ENCODE assay signal across 9 mouse cellular contexts in genomic region chr2:93068942-93069341, GRCm38 (mm10). TPM values are rescaled to one million over a fixed set of nuclear protein-coding genes. Genes with fewer than 3 reads are reported as not detected.
A peak's percentile ranks its signal among the peaks of the same experiment; 100 is the strongest.
DNase-seq lines count a peak whose midpoint lies in the region; ATAC-seq and TF ChIP-seq lines count a peak whose summit lies in the region.
"Had no signal": no experiment of that assay in that cellular context is flagged by ENCODE, and none has a peak within 500 bp of the region (broad histone marks: within the 10 kb centered on the region; RNA-seq: fewer than 3 reads in every experiment).

No protein-coding gene starts in this region.

- H3K4me1 ChIP-seq in liver, adult 2 months (ENCODE audit: control insufficient read depth, insufficient read depth, low read length), result no peaks in the 10 kb centered on the region
- H3K4me1 ChIP-seq in liver, embryonic 12.5 days, result no peaks in the 10 kb centered on the region
- peaks cover 10% of the 10 kb centered on the region; the same call in 1 of the 2 replicates for H3K4me1 ChIP-seq in hindbrain, embryonic 12.5 days
- H3K4me1 ChIP-seq in neural tube, embryonic 14.5 days (ENCODE audit: control insufficient read depth, insufficient read depth, low read length), result no peaks in the 10 kb centered on the region
- H3K4me1 ChIP-seq: heart, embryonic 13.5 days had no signal

- no peak for ATAC-seq in liver, embryonic 12.5 days
- ATAC-seq in hindbrain, embryonic 12.5 days (ENCODE audit: low FRiP score), result peak; percentile 41
- peak; percentile 44 for ATAC-seq in neural tube, embryonic 14.5 days (ENCODE audit: low read depth)

- WGBS in liver, adult 2 months, result 39% methylated on average over 2 of the region's 2 CpGs
- 22% methylated on average over 2 of the region's 2 CpGs for WGBS in liver, embryonic 12.5 days (ENCODE audit: insufficient replicate concordance)
- WGBS in hindbrain, embryonic 12.5 days, result 39% methylated on average over 2 of the region's 2 CpGs
- 41% methylated on average over 2 of the region's 2 CpGs for WGBS in neural tube, embryonic 14.5 days

- H3K36me3 ChIP-seq in liver, adult 2 months (ENCODE audit: control insufficient read depth, insufficient read depth, low read length), result no peaks in the 10 kb centered on the region
- H3K36me3 ChIP-seq in liver, embryonic 12.5 days, result no peaks in the 10 kb centered on the region
- H3K36me3 ChIP-seq in hindbrain, embryonic 12.5 days, result no peaks in the 10 kb centered on the region
- no peaks in the 10 kb centered on the region for H3K36me3 ChIP-seq in neural tube, embryonic 14.5 days (ENCODE audit: control insufficient read depth, insufficient read depth, low read length)
- H3K36me3 ChIP-seq: heart, embryonic 13.5 days had no signal

- H3K79me2 ChIP-seq in liver, adult 2 months (ENCODE audit: control insufficient read depth, insufficient read depth, low read length), result no peaks in the 10 kb centered on the region

- TF ChIP-seq POLR2A in liver, adult 2 months (IDR thresholded peaks at IDR 0.05; ENCODE audit: extremely low read depth, insufficient read depth, low read length), result no peak

- peak; percentile 46 for DNase-seq in adrenal gland, postnatal 10 days
- no peak for DNase-seq in adrenal gland, postnatal 25 days
- DNase-seq in liver, adult 2 months (ENCODE audit: extremely low read depth, low read depth, low spot score), result no peak
- DNase-seq in cerebellum, adult 18-20 months, result peak; percentile 61 to 69
- no peak for DNase-seq in left cerebral cortex, postnatal 36 days (ENCODE audit: low spot score in 2 of 2)

- no peak overlapping the region for H3K4me2 ChIP-seq in liver, embryonic 12.5 days
- no peak overlapping the region for H3K4me2 ChIP-seq in hindbrain, embryonic 12.5 days (replicated peaks)
- H3K4me2 ChIP-seq in neural tube, embryonic 14.5 days (ENCODE audit: low read depth, low read length), result no peak overlapping the region
- H3K4me2 ChIP-seq: heart, embryonic 13.5 days had no signal

- H3K27me3 ChIP-seq in liver, adult 2 months (ENCODE audit: control insufficient read depth, insufficient read depth, low read length), result no peaks in the 10 kb centered on the region; the same call in 1 of the 2 replicates
- peaks cover 9% of the 10 kb centered on the region; the same call in 1 of the 2 replicates for H3K27me3 ChIP-seq in liver, embryonic 12.5 days (replicated peaks)
- no peaks in the 10 kb centered on the region for H3K27me3 ChIP-seq in hindbrain, embryonic 12.5 days
- H3K27me3 ChIP-seq in neural tube, embryonic 14.5 days (ENCODE audit: control insufficient read depth, insufficient read depth, low read length), result no peaks in the 10 kb centered on the region

- H3K27ac ChIP-seq in liver, adult 2 months (replicated peaks; ENCODE audit: insufficient read depth, low read depth, low read length), result no peak overlapping the region
- no peak overlapping the region for H3K27ac ChIP-seq in liver, embryonic 12.5 days
- no peak overlapping the region for H3K27ac ChIP-seq in hindbrain, embryonic 12.5 days
- no peak overlapping the region for H3K27ac ChIP-seq in neural tube, embryonic 14.5 days (ENCODE audit: low read depth, low read length)
- H3K27ac ChIP-seq: heart, embryonic 13.5 days had no signal

- intact Hi-C loops in left cerebral cortex, postnatal 36 days (cut with DNase I), result loop anchor here (1.0 to 5.0 kb wide), 3 partner anchors 120 to 348 kb away; no protein-coding TSS in a partner anchor

- no peak overlapping the region for H3K4me3 ChIP-seq in liver, adult 2 months (ENCODE audit: insufficient read depth, low read depth, low read length)
- no peak overlapping the region for H3K4me3 ChIP-seq in liver, embryonic 12.5 days
- no peak overlapping the region for H3K4me3 ChIP-seq in hindbrain, embryonic 12.5 days
- no peak overlapping the region for H3K4me3 ChIP-seq in neural tube, embryonic 14.5 days (ENCODE audit: low read depth, low read length)
- H3K4me3 ChIP-seq: heart, embryonic 13.5 days had no signal

- no peak overlapping the region for H3K9ac ChIP-seq in liver, adult 2 months (ENCODE audit: low read depth, low read length)
- no peak overlapping the region for H3K9ac ChIP-seq in liver, embryonic 12.5 days
- no peak overlapping the region for H3K9ac ChIP-seq in hindbrain, embryonic 12.5 days
- H3K9ac ChIP-seq in neural tube, embryonic 14.5 days (replicated peaks; ENCODE audit: low read depth, low read length), result no peak overlapping the region
- H3K9ac ChIP-seq: heart, embryonic 13.5 days had no signal

- H3K9me3 ChIP-seq in liver, embryonic 12.5 days (replicated peaks), result no peaks in the 10 kb centered on the region
- no peaks in the 10 kb centered on the region for H3K9me3 ChIP-seq in hindbrain, embryonic 12.5 days (replicated peaks)
- no peaks in the 10 kb centered on the region for H3K9me3 ChIP-seq in neural tube, embryonic 14.5 days (ENCODE audit: control insufficient read depth, low read length)
- H3K9me3 ChIP-seq: heart, embryonic 13.5 days had no signal

- peak; percentile 47 for TF ChIP-seq CTCF in liver, adult 2 months (IDR thresholded peaks at IDR 0.05; ENCODE audit: low read depth, low read length)

RNA-seq across cellular contexts. Expression of gene Prdm11, which starts 23.0 kb away (rescaled TPM):
- 10 to 100 TPM; 35.7 to 37.1 TPM for total RNA-seq in adrenal gland, postnatal 10 days (2021)
- total RNA-seq in adrenal gland, postnatal 25 days (2021), result 63.1 and 63.6 TPM in 2 replicates
- 0.46 and 0.54 TPM in 2 replicates for total RNA-seq in liver, adult 2 months (2014; rRNA removed)
- 0.45 and 0.73 TPM in 2 replicates for polyA plus RNA-seq in liver, adult 2 months (2012; rRNA removed)
- 8.0 and 9.2 TPM in 2 replicates for polyA plus RNA-seq in liver, embryonic 12.5 days (2016; fragmentation: Nextera tagmentation; extraction: Ambion mirVana)
- 2.9 and 3.6 TPM in 2 replicates for polyA plus RNA-seq in hindbrain, embryonic 12.5 days (2016; fragmentation: Nextera tagmentation; extraction: Ambion mirVana)
- polyA plus RNA-seq in neural tube, embryonic 14.5 days (2014; fragmentation: Nextera tagmentation; extraction: Ambion mirVana), result 1.8 TPM in 2 replicates
- 10 to 100 TPM; 21.0 to 25.1 TPM for total RNA-seq in left cerebral cortex, postnatal 36 days (2021)

Comparison
In these comparisons a context has a peak if more than half of its experiments do, and no peak if none do; other contexts are left out.
1. DNase-seq: peak in adrenal gland, postnatal 10 days (single experiment) and cerebellum, adult 18-20 months (2 of 2); none in adrenal gland, postnatal 25 days (single experiment), liver, adult 2 months (single experiment) and left cerebral cortex, postnatal 36 days (0 of 2).
2. RNA of gene Prdm11, which starts 23.0 kb away (total RNA-seq): 63.1 to 63.6 TPM in adrenal gland, postnatal 25 days, 35.7 to 37.1 TPM in adrenal gland, postnatal 10 days and 21.0 to 25.1 TPM in left cerebral cortex, postnatal 36 days; 0.46 to 0.54 TPM in liver, adult 2 months; every median in the first group is over 10 times any median in the second.